Mouse (Mus musculus) heart, postnatal 0 days (tissue): ENCODE measurements around the gene 1700016K19Rik.

Source experiments
- CTCF ChIP-seq: IDR thresholded peaks from 2 replicates; pipeline ENCODE4 v1.5.1; 2016; ENCODE audit warnings: antibody characterized with exemption, control low read depth, low read depth
- EP300 ChIP-seq: IDR thresholded peaks from 2 replicates; pipeline ENCODE4 v1.6.1; 2016; ENCODE audit warnings: antibody characterized with exemption, low read depth

DNA sequence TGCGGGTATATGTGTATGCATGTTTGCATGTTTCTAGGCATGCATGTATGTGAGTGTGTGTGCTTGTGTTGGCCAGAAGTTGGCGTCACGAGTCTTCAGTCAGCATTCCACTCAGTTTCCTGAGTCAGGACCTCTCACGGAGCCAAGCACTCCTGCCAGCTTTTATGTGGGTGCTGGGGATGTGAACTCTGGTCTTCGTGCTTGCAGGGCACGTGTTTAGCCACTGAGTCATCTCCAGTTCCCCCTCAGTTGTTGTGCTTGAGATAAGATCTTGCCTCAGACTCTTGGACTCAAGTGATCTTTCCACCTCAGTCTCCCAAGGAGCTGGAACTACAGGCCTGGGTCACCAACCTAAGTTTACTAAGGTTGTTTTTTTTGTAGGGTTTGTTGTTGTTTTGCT, 9.4 kb downstream of the 1700016K19Rik start:
- no peak for TF ChIP-seq CTCF
- TF ChIP-seq EP300, result no peak
